Mouse (Mus musculus): ENCODE results near the gene Higd1b. TPM values are rescaled to one million over a fixed set of nuclear protein-coding genes. Genes with fewer than 3 reads are reported as not detected.

Higd1b gene
- total RNA-seq, 2 experiments from 2014 or later: 11.6 to 17.6 TPM

Other genes starting within 250 kb of the Higd1b start
- gene Fzd2, start 231.5 kb upstream of the Higd1b start, total RNA-seq (2021): 1 to 10 TPM; 4.7 to 5.0 TPM
- gene Meioc, start 172.1 kb upstream of the Higd1b start, total RNA-seq (2021): not detected
- 10 to 100 TPM; 21.2 to 22.8 TPM for gene Ccdc43, start 138.1 kb upstream of the Higd1b start, total RNA-seq (2021)
- gene Adam11, start 74.4 kb upstream of the Higd1b start, total RNA-seq (2021): 1 to 10 TPM; 3.8 to 4.1 TPM
- 10 to 100 TPM; 27.4 to 29.2 TPM for gene Gjc1, start 16.1 kb upstream of the Higd1b start, total RNA-seq (2021)
- gene Eftud2, start 45.1 kb downstream of the Higd1b start, total RNA-seq (2021): 10 to 100 TPM; 34.6 to 36.1 TPM
- gene Ccdc103, start 45.4 kb downstream of the Higd1b start, total RNA-seq (2021): not detected
- not detected for gene Fam187a, start 49.3 kb downstream of the Higd1b start, total RNA-seq (2021)
- under 1 TPM; 0.13 to 0.31 TPM for gene Gfap, start 65.1 kb downstream of the Higd1b start, total RNA-seq (2021)
- gene Kif18b, start 89.3 kb downstream of the Higd1b start, total RNA-seq (2021): under 1 TPM; 0.44 to 0.50 TPM
- not detected for gene C1ql1, start 110.8 kb downstream of the Higd1b start, total RNA-seq (2021)
- gene Nmt1, start 192.3 kb downstream of the Higd1b start, total RNA-seq (2021): 10 to 100 TPM; 65.2 to 66.1 TPM
- 10 to 100 TPM; 83.5 to 84.3 TPM for gene Dcakd, start 192.5 kb downstream of the Higd1b start, total RNA-seq (2021)